Mouse (Mus musculus): ENCODE results near the gene Bmyc. TPM values are rescaled to one million over a fixed set of nuclear protein-coding genes. Genes with fewer than 3 reads are reported as not detected.
"Not testable (repeated sequence)": the region's sequence is repeated elsewhere in the genome, so short reads cannot be mapped to it uniquely, and the experiment has no call there.

Bmyc gene
- total RNA-seq, 2 experiments from 2014 or later: 8.6 to 16.0 TPM

GRCm38 (mm10) chr2:25717222-25717621 lies 10.7 kb downstream of the Bmyc start:
- ATAC-seq (replicated peaks; ENCODE audit: poor library complexity): no peak

GRCm38 (mm10) chr2:25733199-25733930 lies 26.8 kb downstream of the Bmyc start:
- ATAC-seq (replicated peaks; ENCODE audit: poor library complexity): no peak

- ATAC-seq (replicated peaks; ENCODE audit: poor library complexity): not testable (repeated sequence)
Measured at GRCm38 (mm10) chr2:25736709-25737108, 30.2 kb downstream of the Bmyc start, which contains the start of gene Obp2b. Gene Obp2b (plus strand): TSS chr2:25737009.

GRCm38 (mm10) chr2:25741671-25742070 lies 35.1 kb downstream of the Bmyc start:
- peak; percentile 82 for ATAC-seq (replicated peaks; ENCODE audit: poor library complexity)

GRCm38 (mm10) chr2:25754201-25754600 lies 47.7 kb downstream of the Bmyc start:
- ATAC-seq (replicated peaks; ENCODE audit: poor library complexity): no peak

Other genes starting within 250 kb of the Bmyc start
- gene Clic3, start 249.9 kb upstream of the Bmyc start, total RNA-seq (2015): not detected in 2 replicates
- gene Clic3, start 249.9 kb upstream of the Bmyc start, total RNA-seq (2017): 0.27 TPM in 1 of 2 replicates, not detected in the other
- gene Paxx, start 245.6 kb upstream of the Bmyc start, total RNA-seq (2015): 32.8 and 40.9 TPM in 2 replicates
- gene Paxx, start 245.6 kb upstream of the Bmyc start, total RNA-seq (2017): 15.3 and 21.3 TPM in 2 replicates
- gene Ptgds, start 236.7 kb upstream of the Bmyc start, total RNA-seq (2015): 0.42 TPM in 1 of 2 replicates, not detected in the other
- not detected in 2 replicates for gene Ptgds, start 236.7 kb upstream of the Bmyc start, total RNA-seq (2017)
- 0.27 TPM in 1 of 2 replicates, not detected in the other for gene Lcn12, start 212.8 kb upstream of the Bmyc start, total RNA-seq (2015)
- not detected in 2 replicates for gene Lcn12, start 212.8 kb upstream of the Bmyc start, total RNA-seq (2017)
- gene Fbxw5, start 206.0 kb upstream of the Bmyc start, total RNA-seq (2015): 27.1 and 27.6 TPM in 2 replicates
- 25.1 and 27.4 TPM in 2 replicates for gene Fbxw5, start 206.0 kb upstream of the Bmyc start, total RNA-seq (2017)
- gene C8g, start 205.0 kb upstream of the Bmyc start, total RNA-seq (2015): 2.6 and 5.6 TPM in 2 replicates
- gene C8g, start 205.0 kb upstream of the Bmyc start, total RNA-seq (2017): 0.81 and 3.8 TPM in 2 replicates
- gene Traf2, start 159.8 kb upstream of the Bmyc start, total RNA-seq (2015): 9.7 and 10.8 TPM in 2 replicates
- 13.7 and 14.2 TPM in 2 replicates for gene Traf2, start 159.8 kb upstream of the Bmyc start, total RNA-seq (2017)
- 141 and 144 TPM in 2 replicates for gene Edf1, start 148.9 kb upstream of the Bmyc start, total RNA-seq (2015)
- 95.5 and 128 TPM in 2 replicates for gene Edf1, start 148.9 kb upstream of the Bmyc start, total RNA-seq (2017)
- gene Mamdc4, start 131.9 kb upstream of the Bmyc start, total RNA-seq (2015): 0.42 and 0.86 TPM in 2 replicates
- 0.12 and 9.3 TPM in 2 replicates for gene Mamdc4, start 131.9 kb upstream of the Bmyc start, total RNA-seq (2017)
- gene Phpt1, start 131.5 kb upstream of the Bmyc start, total RNA-seq (2015): 48.1 and 56.5 TPM in 2 replicates
- 29.6 and 35.4 TPM in 2 replicates for gene Phpt1, start 131.5 kb upstream of the Bmyc start, total RNA-seq (2017)
- not detected in 2 replicates for gene Ajm1, start 125.0 kb upstream of the Bmyc start, total RNA-seq (2015)
- 0.10 TPM in 1 of 2 replicates, not detected in the other for gene Ajm1, start 125.0 kb upstream of the Bmyc start, total RNA-seq (2017)
- 37.4 and 49.5 TPM in 2 replicates for gene Rabl6, start 98.2 kb upstream of the Bmyc start, total RNA-seq (2015)
- gene Rabl6, start 98.2 kb upstream of the Bmyc start, total RNA-seq (2017): 54.9 and 86.7 TPM in 2 replicates
- gene Ccdc183, start 89.1 kb upstream of the Bmyc start, total RNA-seq (2015): not detected in 2 replicates
- not detected in 2 replicates for gene Ccdc183, start 89.1 kb upstream of the Bmyc start, total RNA-seq (2017)
- gene Tmem141, start 84.7 kb upstream of the Bmyc start, total RNA-seq (2015): 9.9 and 17.4 TPM in 2 replicates
- gene Tmem141, start 84.7 kb upstream of the Bmyc start, total RNA-seq (2017): 18.1 and 18.6 TPM in 2 replicates
- 0.68 and 1.4 TPM in 2 replicates for gene Fcna, start 78.7 kb upstream of the Bmyc start, total RNA-seq (2015)
- gene Fcna, start 78.7 kb upstream of the Bmyc start, total RNA-seq (2017): 0.50 and 1.7 TPM in 2 replicates
- gene Lcn8, start 53.6 kb upstream of the Bmyc start, total RNA-seq (2015): not detected in 2 replicates
- gene Lcn8, start 53.6 kb upstream of the Bmyc start, total RNA-seq (2017): not detected in 2 replicates
- not detected in 2 replicates for gene Lcn5, start 48.8 kb upstream of the Bmyc start, total RNA-seq (2015)
- not detected in 2 replicates for gene Lcn5, start 48.8 kb upstream of the Bmyc start, total RNA-seq (2017)
- not detected in 2 replicates for gene Lcn6, start 30.0 kb upstream of the Bmyc start, total RNA-seq (2015)
- not detected in 2 replicates for gene Lcn6, start 30.0 kb upstream of the Bmyc start, total RNA-seq (2017)
- not detected in 2 replicates for gene Lcn10, start 24.0 kb upstream of the Bmyc start, total RNA-seq (2015)
- not detected in 2 replicates for gene Lcn10, start 24.0 kb upstream of the Bmyc start, total RNA-seq (2017)
- not detected in 2 replicates for gene Obp2a, start 6.7 kb upstream of the Bmyc start, total RNA-seq (2015)
- not detected in 2 replicates for gene Obp2a, start 6.7 kb upstream of the Bmyc start, total RNA-seq (2017)
- gene Obp2b, start 30.3 kb downstream of the Bmyc start, total RNA-seq (2015): not detected in 2 replicates
- not detected in 2 replicates for gene Obp2b, start 30.3 kb downstream of the Bmyc start, total RNA-seq (2017)
- not detected in 2 replicates for gene Lcn3, start 58.8 kb downstream of the Bmyc start, total RNA-seq (2015)
- not detected in 2 replicates for gene Lcn3, start 58.8 kb downstream of the Bmyc start, total RNA-seq (2017)
- not detected in 2 replicates for gene Lcn11, start 70.3 kb downstream of the Bmyc start, total RNA-seq (2015)
- gene Lcn11, start 70.3 kb downstream of the Bmyc start, total RNA-seq (2017): not detected in 2 replicates
- gene Gm13539, start 75.5 kb downstream of the Bmyc start, total RNA-seq (2015): not detected in 2 replicates
- not detected in 2 replicates for gene Gm13539, start 75.5 kb downstream of the Bmyc start, total RNA-seq (2017)
- gene Glt6d1, start 109.1 kb downstream of the Bmyc start, total RNA-seq (2015): not detected in 2 replicates
- gene Glt6d1, start 109.1 kb downstream of the Bmyc start, total RNA-seq (2017): not detected in 2 replicates
- not detected in 2 replicates for gene Lcn9, start 116.4 kb downstream of the Bmyc start, total RNA-seq (2015)
- gene Lcn9, start 116.4 kb downstream of the Bmyc start, total RNA-seq (2017): not detected in 2 replicates
- not detected in 2 replicates for gene Sohlh1, start 140.5 kb downstream of the Bmyc start, total RNA-seq (2015)
- not detected in 2 replicates for gene Sohlh1, start 140.5 kb downstream of the Bmyc start, total RNA-seq (2017)
- gene Kcnt1, start 157.0 kb downstream of the Bmyc start, total RNA-seq (2015): not detected in 2 replicates
- gene Kcnt1, start 157.0 kb downstream of the Bmyc start, total RNA-seq (2017): not detected in 2 replicates